Mouse (Mus musculus): ENCODE data around the gene Hspa1b.
"Not testable (repeated sequence)": the region's sequence is repeated elsewhere in the genome, so short reads cannot be mapped to it uniquely, and the experiment has no call there.

Gene Hspa1b

GRCm38 (mm10) chr17:34982328-34982727 is 23.3 kb upstream of the Hspa1b start:
- CTCF ChIA-PET: interaction anchor here (0.7 kb wide), 1 partner anchor 78 kb away, joined by 3 read pairs; no protein-coding TSS in a partner anchor

- CTCF ChIA-PET: interaction anchor here (0.6 kb wide), 1 partner anchor 103 kb away, joined by 10 read pairs; no protein-coding TSS in a partner anchor
These were observed 22.7 kb upstream of the Hspa1b start, which contains the start of gene Lsm2 for GRCm38 (mm10) chr17:34981690-34982180. Lsm2 (plus strand) TSS chr17:34981862.

- CTCF ChIA-PET: interaction anchor here (0.7 kb wide), 1 partner anchor 45 kb away, joined by 3 read pairs; no protein-coding TSS in a partner anchor
These were observed 21.6 kb upstream of the Hspa1b start for GRCm38 (mm10) chr17:34980655-34981054.

GRCm38 (mm10) chr17:34979631-34980030 is 20.6 kb upstream of the Hspa1b start:
- CTCF ChIA-PET: no interaction called here

GRCm38 (mm10) chr17:34978239-34978638 is 19.2 kb upstream of the Hspa1b start:
- CTCF ChIA-PET: interaction anchor here (0.6 kb wide), 1 partner anchor 53 kb away, joined by 3 read pairs; no protein-coding TSS in a partner anchor

GRCm38 (mm10) chr17:34977000-34977399 is 18.0 kb upstream of the Hspa1b start:
- CTCF ChIA-PET: no interaction called here

- CTCF ChIA-PET: no interaction called here
These were observed 16.8 kb upstream of the Hspa1b start for GRCm38 (mm10) chr17:34975581-34976492.

- CTCF ChIA-PET: interaction anchor here (1.2 kb wide), 1 partner anchor 9 kb away, joined by 3 read pairs; no protein-coding TSS in a partner anchor
These were observed 13.2 kb upstream of the Hspa1b start, which contains the start of the genes Hspa1a and Hspa1l for GRCm38 (mm10) chr17:34972069-34972749. Hspa1a (minus strand) TSS chr17:34972156. Hspa1l (plus strand) TSS chr17:34972703.

- CTCF ChIA-PET: interaction anchor here (1.2 kb wide), 1 partner anchor 9 kb away, joined by 3 read pairs; no protein-coding TSS in a partner anchor
These were observed 12.6 kb upstream of the Hspa1b start for GRCm38 (mm10) chr17:34971694-34972068.

GRCm38 (mm10) chr17:34970850-34971249 is 11.8 kb upstream of the Hspa1b start:
- CTCF ChIA-PET: not testable (repeated sequence)

- CTCF ChIA-PET: not testable (repeated sequence)
These were observed 10.8 kb upstream of the Hspa1b start, which contains the start of gene Gm20481 for GRCm38 (mm10) chr17:34969822-34970221. Gm20481 (plus strand) TSS chr17:34969912.

- CTCF ChIA-PET: no interaction called here
These were observed 6.6 kb upstream of the Hspa1b start for GRCm38 (mm10) chr17:34965627-34966026.

GRCm38 (mm10) chr17:34964640-34965049 is 5.6 kb upstream of the Hspa1b start:
- CTCF ChIA-PET: no interaction called here

GRCm38 (mm10) chr17:34962841-34963240 is 3.8 kb upstream of the Hspa1b start:
- CTCF ChIA-PET: interaction anchor here (0.7 to 1.4 kb wide), 2 partner anchors 9 to 47 kb away, joined by 3 to 9 read pairs; partner anchors contain the start of genes Hspa1a and Hspa1l

- CTCF ChIA-PET: interaction anchor here (0.5 to 0.7 kb wide), 2 partner anchors 46 to 110 kb away, joined by 3 to 9 read pairs; no protein-coding TSS in a partner anchor
These were observed 3.1 kb upstream of the Hspa1b start for GRCm38 (mm10) chr17:34962125-34962524.

GRCm38 (mm10) chr17:34960702-34961493 is 1.9 kb upstream of the Hspa1b start:
- CTCF ChIA-PET: interaction anchor here (0.6 kb wide), 2 partner anchors 12 to 549 kb away, joined by 3 to 9 read pairs; no protein-coding TSS in a partner anchor

- CTCF ChIA-PET: interaction anchor here (0.6 kb wide), 2 partner anchors 13 to 548 kb away, joined by 3 to 9 read pairs; no protein-coding TSS in a partner anchor
These were observed 960 bp upstream of the Hspa1b start for GRCm38 (mm10) chr17:34959881-34960515.

GRCm38 (mm10) chr17:34958734-34959129 is 306 bp downstream of the Hspa1b start:
- CTCF ChIA-PET: not testable (repeated sequence)

GRCm38 (mm10) chr17:34957966-34958365 is 1.1 kb downstream of the Hspa1b start:
- CTCF ChIA-PET: not testable (repeated sequence)

GRCm38 (mm10) chr17:34957291-34957690 is 1.7 kb downstream of the Hspa1b start:
- CTCF ChIA-PET: interaction anchor here (0.7 kb wide), 1 partner anchor 52 kb away, joined by 3 read pairs; no protein-coding TSS in a partner anchor

All from spleen, embryonic (tissue).